Mouse (Mus musculus) stomach, embryonic 16.5 days (tissue): Measurements from ENCODE around the gene Cd59a. TPM values are rescaled to one million over a fixed set of nuclear protein-coding genes. Genes with fewer than 3 reads are reported as not detected.

Experiments
- ATAC-seq: fragments of 200-750 bp; cut with Nextera tagmentation; 2 replicates; pipeline ENCODE4 v1.8.0; 2017; ENCODE audit warnings: moderate number of reproducible peaks, moderate TSS enrichment; ENCODE audit not compliant: insufficient read depth, low FRiP score
- H3K27ac ChIP-seq: fragments of 300-500 bp; sonication (generic); 2 replicates; pipeline ENCODE4 v1.5.1; 2014; ENCODE audit warnings: low read length
- H3K27me3 ChIP-seq: fragments of 300-500 bp; sonication (generic); 2 replicates; pipeline ENCODE4 v1.6.1; 2014; ENCODE audit warnings: low read length, control low read depth, mixed read lengths; ENCODE audit not compliant: control insufficient read depth, insufficient read depth
- H3K36me3 ChIP-seq: fragments of 300-500 bp; sonication (generic); 2 replicates; pipeline ENCODE4 v1.6.1; 2014; ENCODE audit warnings: low read length; ENCODE audit not compliant: control insufficient read depth, insufficient read depth
- H3K4me1 ChIP-seq: fragments of 300-500 bp; sonication (generic); 2 replicates; pipeline ENCODE4 v1.6.1; 2014; ENCODE audit warnings: low read length, control low read depth, mixed read lengths; ENCODE audit not compliant: control insufficient read depth, insufficient read depth
- H3K4me2 ChIP-seq: fragments of 300-500 bp; sonication (generic); 2 replicates; pipeline ENCODE4 v1.6.1; 2014; ENCODE audit warnings: low read depth, low read length, mixed read lengths
- H3K4me3 ChIP-seq: fragments of 300-500 bp; sonication (generic); replicated peaks from 2 replicates; pipeline ENCODE4 v1.5.1; 2014; ENCODE audit warnings: mild to moderate bottlenecking, low read length
- H3K9ac ChIP-seq: fragments of 300-500 bp; sonication (generic); 2 replicates; pipeline ENCODE4 v1.6.1; 2014; ENCODE audit warnings: low read length
- H3K9me3 ChIP-seq: fragments of 300-500 bp; sonication (generic); replicated peaks from 2 replicates; pipeline ENCODE4 v1.6.1; 2016; ENCODE audit warnings: low read length, control low read depth; ENCODE audit not compliant: control insufficient read depth
- WGBS: fragments of 180-500 bp; shearing (Covaris S2); extraction: QIAGEN DNeasy Blood & Tissue Kit; methylation state at CpG from one replicate; pipeline ENCODE4 v1.1.7; 2014; 5-methylcytosine and 5-hydroxymethylcytosine counted together
- polyA plus RNA-seq: library from polyadenylated mRNA; unstranded; fragments of >200 nt; fragmentation: Nextera tagmentation; extraction: Ambion mirVana; gene quantifications from 2 replicates; pipeline ENCODE4 v1.2.1, GENCODE M21; 2015

Gene Cd59a
- polyA plus RNA-seq, 1 experiment from 2014 or later, result 35.6 TPM

DNA sequence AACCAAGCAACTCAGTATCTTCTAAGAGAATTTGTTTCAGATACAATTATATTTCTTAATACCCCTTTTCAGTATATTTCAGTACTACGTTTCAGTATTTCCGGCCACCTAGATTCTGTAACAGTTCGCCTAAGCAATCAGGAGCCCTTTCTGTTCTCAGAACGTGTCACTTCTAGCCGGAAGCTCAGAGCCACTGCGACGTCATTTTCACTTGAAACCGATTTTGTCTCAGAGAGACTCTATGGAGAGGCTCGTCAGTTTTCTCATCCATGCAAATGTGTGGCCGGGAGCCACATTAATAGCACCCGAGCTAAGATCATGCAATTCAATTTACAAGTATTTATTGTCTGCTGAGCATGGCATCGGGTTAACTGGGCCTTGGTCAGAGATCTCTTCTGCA is 48.4 kb downstream of the Cd59a start:
- no peak for ATAC-seq
- H3K4me2 ChIP-seq, result no peak overlapping the region
- no peak overlapping the region for H3K9ac ChIP-seq

DNA sequence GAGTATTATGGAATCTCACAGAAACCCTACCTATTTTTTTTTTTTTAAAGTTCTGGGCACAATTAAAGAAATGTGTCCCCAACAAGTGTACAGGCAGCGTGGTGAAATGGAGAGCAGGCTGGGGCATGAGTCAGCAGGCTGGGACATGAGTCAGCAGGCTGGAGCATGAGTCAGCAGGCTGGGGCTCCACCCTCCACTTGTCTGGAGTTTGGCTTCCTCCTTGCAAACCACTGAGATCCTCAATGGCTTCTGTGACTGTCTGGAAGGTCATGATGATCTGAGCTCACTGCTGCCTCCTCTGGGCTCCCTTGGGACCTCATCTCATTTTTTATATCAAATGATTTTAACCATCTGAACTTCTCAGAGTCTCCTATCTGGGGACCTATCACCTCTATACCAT is 50.4 kb downstream of the Cd59a start:
- H3K4me2 ChIP-seq, result no peak overlapping the region
- WGBS, result 62% methylated on average over 1 of the region's 1 CpGs
- H3K27me3 ChIP-seq, result no peaks in the 10 kb centered on the region
- H3K4me1 ChIP-seq, result no peaks in the 10 kb centered on the region
- H3K36me3 ChIP-seq, result no peaks in the 10 kb centered on the region
- H3K4me3 ChIP-seq, result no peak overlapping the region
- H3K9ac ChIP-seq, result no peak overlapping the region
- ATAC-seq, result no peak
- no peaks in the 10 kb centered on the region for H3K9me3 ChIP-seq
- H3K27ac ChIP-seq, result no peak overlapping the region

More for the DNA sequence above, 48.4 kb downstream of the Cd59a start:
- 90% methylated on average over 12 of the region's 12 CpGs for WGBS
- H3K9me3 ChIP-seq, result no peaks in the 10 kb centered on the region
- no peaks in the 10 kb centered on the region for H3K36me3 ChIP-seq
- no peak overlapping the region for H3K27ac ChIP-seq
- no peaks in the 10 kb centered on the region for H3K4me1 ChIP-seq
- no peak overlapping the region for H3K4me3 ChIP-seq
- no peaks in the 10 kb centered on the region for H3K27me3 ChIP-seq

DNA sequence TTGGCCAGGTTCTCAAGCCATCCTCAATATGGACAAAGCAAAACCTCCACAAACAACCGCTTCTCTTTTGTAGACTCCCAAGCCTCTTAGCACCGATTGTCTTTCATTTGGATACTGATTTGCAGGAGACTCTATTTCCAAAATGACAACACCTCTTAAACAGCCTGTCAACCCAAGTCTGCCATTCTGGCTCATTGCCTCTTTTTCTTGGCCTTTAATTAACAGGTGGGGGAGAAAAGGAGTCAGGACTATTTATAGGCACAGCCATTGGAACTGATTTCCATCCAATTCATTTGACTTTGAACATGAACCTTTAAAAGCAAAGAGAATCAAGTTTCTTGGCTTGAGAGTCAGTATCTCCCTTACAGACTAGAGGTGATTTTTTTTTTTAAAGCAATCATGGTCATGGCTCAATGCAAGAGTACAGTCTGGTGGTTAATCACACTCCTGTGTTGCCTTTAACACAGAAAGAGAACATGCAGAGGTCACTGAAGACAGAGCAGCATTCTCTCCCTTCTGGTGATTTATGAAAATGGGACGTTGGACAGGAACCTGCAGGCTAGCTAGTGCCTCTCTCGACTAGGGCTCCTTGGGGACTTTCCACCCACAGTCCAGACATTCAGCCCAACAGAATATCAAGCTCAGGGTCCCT is 52.4 kb downstream of the Cd59a start:
- H3K4me3 ChIP-seq, result no peak overlapping the region
- H3K27ac ChIP-seq, result no peak overlapping the region
- no peaks in the 10 kb centered on the region for H3K36me3 ChIP-seq
- no peak for ATAC-seq
- WGBS, result 60% methylated on average over 4 of the region's 4 CpGs
- H3K4me1 ChIP-seq, result no peaks in the 10 kb centered on the region
- H3K4me2 ChIP-seq, result no peak overlapping the region
- H3K9ac ChIP-seq, result no peak overlapping the region
- no peaks in the 10 kb centered on the region for H3K27me3 ChIP-seq
- H3K9me3 ChIP-seq, result no peaks in the 10 kb centered on the region

DNA sequence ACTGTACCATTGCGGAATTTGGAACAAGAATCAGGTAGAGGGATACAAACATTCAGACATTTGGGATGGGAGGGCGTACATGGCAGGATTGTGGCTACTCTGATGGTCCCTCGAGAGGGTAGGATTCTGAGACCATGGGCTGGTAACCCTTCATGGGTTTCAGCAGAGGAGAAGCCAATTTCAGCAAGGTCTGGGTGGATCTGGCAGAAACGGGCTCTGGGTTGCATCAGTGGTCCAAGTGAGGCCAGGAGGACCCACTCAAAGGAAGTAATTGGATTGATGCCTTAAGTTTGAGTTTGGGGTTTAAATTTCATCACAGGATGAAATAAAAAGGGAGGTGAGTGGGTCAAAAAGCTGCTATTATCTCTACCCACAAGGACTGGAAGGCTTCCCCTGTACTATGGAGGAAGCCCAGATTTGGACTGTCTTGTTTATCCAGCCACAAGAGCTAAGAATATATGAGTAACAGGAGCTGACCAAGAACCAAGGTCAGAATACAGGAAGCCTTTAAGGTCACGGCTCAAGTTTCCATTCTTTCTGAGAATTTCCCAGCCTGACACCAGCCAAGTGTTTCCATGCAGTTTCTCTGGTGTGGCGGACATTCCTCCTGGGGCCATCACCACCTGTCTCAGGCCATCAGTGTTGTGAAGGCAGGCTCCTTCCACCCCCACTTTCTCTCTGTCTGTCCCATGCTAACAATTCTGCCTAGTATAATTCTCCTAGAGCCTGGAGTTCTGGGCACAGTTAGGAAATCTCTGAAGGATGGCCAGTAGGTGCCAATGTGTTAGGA is 55.2 kb downstream of the Cd59a start:
- H3K9me3 ChIP-seq, result no peaks in the 10 kb centered on the region
- 80% methylated on average over 6 of the region's 6 CpGs for WGBS

DNA sequence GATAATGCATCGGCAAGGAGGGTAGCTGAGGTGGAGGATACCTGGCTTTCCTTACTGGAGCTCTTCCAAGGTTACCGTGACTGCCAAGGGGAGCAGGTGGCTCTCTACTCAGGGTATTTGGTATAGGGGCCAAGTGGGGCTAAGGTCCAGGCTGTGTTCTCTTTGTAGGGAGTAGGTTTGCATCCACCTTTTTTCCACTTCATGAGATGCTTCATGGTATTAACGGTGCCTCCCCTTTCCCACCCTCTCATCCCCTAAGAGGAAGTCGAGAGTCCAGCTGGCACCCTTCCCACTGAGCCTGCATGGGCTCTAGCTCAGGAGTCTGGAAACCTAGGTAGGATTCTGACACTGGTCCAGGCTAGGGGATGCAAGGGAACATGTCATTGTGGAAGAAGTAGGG is 57.7 kb downstream of the Cd59a start:
- 74% methylated on average over 4 of the region's 4 CpGs for WGBS
- Histone ChIP-seq H3K4me3 (no peak overlapping the region), H3K9ac (no peak overlapping the region), H3K4me2 (no peak overlapping the region), H3K27me3 (no peaks in the 10 kb centered on the region), H3K36me3 (no peaks in the 10 kb centered on the region), H3K4me1 (no peaks in the 10 kb centered on the region), H3K27ac (no peak overlapping the region), H3K9me3 (no peaks in the 10 kb centered on the region)
- ATAC-seq, result no peak

More for the DNA sequence above, 55.2 kb downstream of the Cd59a start:
- H3K27me3 ChIP-seq, result no peaks in the 10 kb centered on the region
- H3K9ac ChIP-seq, result no peak overlapping the region
- no peaks in the 10 kb centered on the region for H3K4me1 ChIP-seq
- H3K36me3 ChIP-seq, result no peaks in the 10 kb centered on the region
- no peak overlapping the region for H3K4me2 ChIP-seq
- H3K27ac ChIP-seq, result no peak overlapping the region
- ATAC-seq, result no peak
- no peak overlapping the region for H3K4me3 ChIP-seq

DNA sequence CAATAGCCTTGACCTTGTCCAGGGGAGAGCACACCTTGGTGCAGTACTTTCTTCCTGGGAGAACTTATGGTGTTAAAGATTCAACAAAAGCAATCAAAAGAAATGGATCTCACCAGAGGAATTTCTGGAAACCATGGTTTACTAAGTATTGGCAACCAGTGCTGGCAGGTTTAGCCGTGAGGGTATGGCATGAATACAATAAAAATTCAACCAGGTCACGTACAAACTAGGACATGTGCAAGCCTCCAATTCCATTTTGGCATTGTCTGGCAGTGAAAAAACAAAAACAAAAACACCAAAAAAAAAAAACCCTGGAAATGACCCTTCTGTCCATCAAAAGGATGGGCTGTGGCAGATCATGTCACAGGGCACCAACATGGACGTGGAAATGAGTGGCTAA is 58.3 kb downstream of the Cd59a start:
- 80% methylated on average over 3 of the region's 3 CpGs for WGBS
- Histone ChIP-seq H3K4me3 (no peak overlapping the region), H3K36me3 (no peaks in the 10 kb centered on the region), H3K4me1 (no peaks in the 10 kb centered on the region), H3K27ac (no peak overlapping the region), H3K4me2 (no peak overlapping the region), H3K9ac (no peak overlapping the region), H3K27me3 (no peaks in the 10 kb centered on the region), H3K9me3 (no peaks in the 10 kb centered on the region)
- ATAC-seq, result no peak

DNA sequence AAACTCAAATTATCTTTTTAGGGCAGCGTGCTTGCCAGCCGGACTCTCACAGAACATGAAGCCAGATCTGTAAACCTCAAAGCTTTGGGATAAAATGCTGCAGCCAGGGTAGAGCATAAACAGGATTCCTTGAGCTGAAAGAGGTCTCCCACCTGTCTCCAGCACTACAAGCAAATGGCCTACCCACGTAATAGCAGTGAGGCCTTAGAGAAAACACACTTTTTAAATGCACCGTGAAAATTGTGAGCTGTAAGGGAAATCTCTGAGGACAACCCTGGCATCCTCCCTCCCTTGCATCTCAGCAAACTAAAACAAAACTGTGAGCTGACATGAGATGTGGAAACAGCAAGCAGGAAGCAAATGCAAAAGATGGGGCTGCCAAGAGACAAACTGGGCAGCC is 62.2 kb downstream of the Cd59a start:
- H3K36me3 ChIP-seq, result no peaks in the 10 kb centered on the region
- no peak for ATAC-seq
- whole genome bisulfite sequencing, result 57% methylated on average over 4 of the region's 4 CpGs
- H3K4me3 ChIP-seq, result no peak overlapping the region
- H3K27ac ChIP-seq, result no peak overlapping the region
- no peak overlapping the region for H3K4me2 ChIP-seq
- H3K9ac ChIP-seq, result no peak overlapping the region
- no peaks in the 10 kb centered on the region for H3K9me3 ChIP-seq
- H3K4me1 ChIP-seq, result no peaks in the 10 kb centered on the region
- no peaks in the 10 kb centered on the region for H3K27me3 ChIP-seq

DNA sequence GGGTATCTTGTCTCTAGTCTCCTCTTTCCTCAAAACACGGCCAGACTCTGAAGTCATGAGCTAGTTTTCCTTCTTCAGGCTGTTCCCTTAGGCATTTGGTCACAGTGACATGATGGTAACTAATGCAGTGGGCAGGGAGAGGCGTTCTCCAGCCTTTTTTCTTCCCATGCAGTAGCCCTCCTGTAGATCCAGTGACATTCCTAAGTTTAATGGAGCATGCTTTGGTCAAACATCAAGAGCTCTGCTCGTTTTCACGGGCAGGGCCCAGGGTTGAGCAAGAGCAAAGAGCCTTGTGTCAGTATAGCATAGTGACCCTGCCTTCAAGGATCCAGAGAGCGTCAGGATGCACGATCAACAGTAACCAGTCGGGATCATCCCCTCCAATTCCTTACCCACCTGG is 67.8 kb downstream of the Cd59a start:
- Histone ChIP-seq H3K4me2 (no peak overlapping the region), H3K9me3 (no peaks in the 10 kb centered on the region), H3K4me1 (no peaks in the 10 kb centered on the region), H3K27ac (no peak overlapping the region), H3K9ac (no peak overlapping the region), H3K27me3 (no peaks in the 10 kb centered on the region), H3K4me3 (no peak overlapping the region), H3K36me3 (no peaks in the 10 kb centered on the region)
- 77% methylated on average over 7 of the region's 7 CpGs for WGBS
- no peak for ATAC-seq

DNA sequence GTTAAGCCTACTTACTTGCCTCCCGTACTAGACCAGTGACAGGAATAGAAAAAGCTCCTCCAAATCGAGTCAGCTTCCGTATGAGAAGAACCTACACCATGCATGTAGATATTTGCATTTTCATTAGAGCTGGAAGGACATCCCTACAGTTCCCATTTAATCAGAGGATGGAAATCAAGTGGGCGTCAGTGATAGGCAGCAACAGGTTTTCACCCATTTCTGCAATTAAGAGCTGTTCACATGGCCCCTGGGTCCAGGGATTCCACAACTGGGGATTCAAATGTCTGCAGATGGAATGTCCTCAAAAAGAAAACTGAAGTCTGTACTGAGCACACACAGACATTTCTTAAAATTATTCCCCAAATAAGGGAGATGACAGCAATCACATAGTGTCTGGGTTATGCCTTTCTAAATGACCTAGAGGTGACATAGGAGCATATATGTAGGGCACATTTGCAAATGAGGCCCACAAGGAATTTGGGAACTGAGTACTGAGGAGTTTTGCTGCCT is 68.4 kb downstream of the Cd59a start:
- Histone ChIP-seq H3K4me3 (no peak overlapping the region), H3K27ac (no peak overlapping the region), H3K27me3 (no peaks in the 10 kb centered on the region), H3K9me3 (no peaks in the 10 kb centered on the region), H3K9ac (no peak overlapping the region), H3K4me1 (no peaks in the 10 kb centered on the region), H3K4me2 (no peak overlapping the region), H3K36me3 (no peaks in the 10 kb centered on the region)
- ATAC-seq, result no peak
- 88% methylated on average over 4 of the region's 4 CpGs for WGBS
